Mouse (Mus musculus) kidney, embryonic 14.5 days (tissue): ENCODE data around the gene Phykpl. TPM values are rescaled to one million over a fixed set of nuclear protein-coding genes. Genes with fewer than 3 reads are reported as not detected.
"Not testable (repeated sequence)": the region's sequence is repeated elsewhere in the genome, so short reads cannot be mapped to it uniquely, and the experiment has no call there.

Experiments used
- ATAC-seq: fragments of 200-750 bp; cut with Nextera tagmentation; 2 replicates; pipeline ENCODE4 v1.8.0; 2017; ENCODE audit warnings: moderate number of reproducible peaks, mild to moderate bottlenecking, moderate TSS enrichment, moderate library complexity; ENCODE audit not compliant: low FRiP score, low TSS enrichment
- H3K27ac ChIP-seq: fragments of 300-500 bp; sonication (generic); 2 replicates; pipeline ENCODE4 v1.5.1; 2014; ENCODE audit warnings: low read depth, mild to moderate bottlenecking, low read length, moderate library complexity, mixed read lengths
- H3K27me3 ChIP-seq: fragments of 300-500 bp; sonication (generic); 2 replicates; pipeline ENCODE4 v1.6.1; 2014; ENCODE audit warnings: mild to moderate bottlenecking, low read length; ENCODE audit not compliant: control insufficient read depth, insufficient read depth
- H3K36me3 ChIP-seq: fragments of 300-500 bp; sonication (generic); 2 replicates; pipeline ENCODE4 v1.6.1; 2014; ENCODE audit warnings: low read length, mixed read lengths; ENCODE audit not compliant: control insufficient read depth, insufficient read depth
- H3K4me1 ChIP-seq: fragments of 300-500 bp; sonication (generic); 2 replicates; pipeline ENCODE4 v1.6.1; 2014; ENCODE audit warnings: low read length, mixed read lengths; ENCODE audit not compliant: control insufficient read depth, insufficient read depth
- H3K4me2 ChIP-seq: fragments of 300-500 bp; sonication (generic); replicated peaks from 2 replicates; pipeline ENCODE4 v1.6.1; 2014; ENCODE audit warnings: low read depth, mild to moderate bottlenecking, low read length
- H3K4me3 ChIP-seq: fragments of 300-500 bp; sonication (generic); 2 replicates; pipeline ENCODE4 v1.5.1; 2014; ENCODE audit warnings: mild to moderate bottlenecking, low read length
- H3K9ac ChIP-seq: fragments of 300-500 bp; sonication (generic); 2 replicates; pipeline ENCODE4 v1.6.1; 2014; ENCODE audit warnings: low read depth, mild to moderate bottlenecking, low read length, moderate library complexity
- H3K9me3 ChIP-seq: fragments of 300-500 bp; sonication (generic); 2 replicates; pipeline ENCODE4 v1.6.1; 2016; ENCODE audit warnings: low read length; ENCODE audit not compliant: control insufficient read depth
- WGBS: fragments of 180-500 bp; shearing (Covaris S2); extraction: QIAGEN DNeasy Blood & Tissue Kit; methylation state at CpG from one replicate; pipeline ENCODE4 v1.1.7; 2014; 5-methylcytosine and 5-hydroxymethylcytosine counted together
- polyA plus RNA-seq: library from polyadenylated mRNA; unstranded; fragments of >200 nt; fragmentation: Nextera tagmentation; extraction: Ambion mirVana; gene quantifications from 2 replicates; pipeline ENCODE4 v1.2.1, GENCODE M21; 2014

Phykpl gene
- polyA plus RNA-seq, 1 experiment from 2014 or later = 23.2 TPM

DNA sequence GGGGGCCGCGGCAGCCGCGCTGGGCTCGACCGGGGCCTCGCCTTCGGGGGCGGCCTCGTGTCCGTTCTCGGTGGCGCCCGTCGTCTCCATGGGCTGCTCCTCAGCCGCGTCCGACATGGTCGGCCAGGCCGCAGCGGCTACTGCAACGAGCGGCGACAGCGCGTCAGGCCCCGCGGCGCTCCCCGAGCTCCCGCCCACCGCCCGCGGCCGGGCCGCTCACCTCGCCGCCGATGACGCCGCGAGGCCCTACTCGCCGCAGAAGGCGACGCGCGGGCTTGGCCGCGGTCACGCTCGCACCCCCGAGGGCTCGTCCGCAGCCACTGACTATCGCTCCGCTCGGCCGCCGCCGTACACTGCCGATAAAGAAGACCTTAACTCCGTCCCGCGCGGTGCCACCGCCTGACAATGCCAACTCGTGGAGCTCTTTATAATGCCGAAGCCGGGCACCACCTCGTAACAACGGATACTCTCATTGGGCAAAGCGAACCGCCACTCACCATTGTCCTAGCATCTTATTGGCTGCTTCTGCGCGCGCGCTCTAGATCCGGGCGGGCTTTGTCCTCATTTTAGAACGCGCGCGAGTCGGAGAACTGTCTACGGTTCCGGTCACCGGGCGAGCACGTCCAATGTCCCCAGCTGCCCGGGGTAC is 22.0 kb downstream of the Phykpl start, which contains the start of gene Hnrnpab:
Gene Hnrnpab, minus strand, starts transcription at position 401 of the 649 bp plus-strand sequence.
- under 1% methylated on average over 91 of the region's 91 CpGs for WGBS
- peaks cover 41% of the 10 kb centered on the region for H3K36me3 ChIP-seq
- peaks cover 17% of the 10 kb centered on the region for H3K4me1 ChIP-seq
- H3K9ac ChIP-seq = peak within 1 kb of the TSS; percentile 95
- peak within 1 kb of the TSS; percentile 97 for H3K4me3 ChIP-seq
- H3K9me3 ChIP-seq = no peaks in the 10 kb centered on the region
- ATAC-seq = peak; percentile 95
- H3K27me3 ChIP-seq = no peaks in the 10 kb centered on the region
- peak within 1 kb of the TSS; percentile 87 for H3K4me2 ChIP-seq
- peak within 1 kb of the TSS; percentile 97 for H3K27ac ChIP-seq

DNA sequence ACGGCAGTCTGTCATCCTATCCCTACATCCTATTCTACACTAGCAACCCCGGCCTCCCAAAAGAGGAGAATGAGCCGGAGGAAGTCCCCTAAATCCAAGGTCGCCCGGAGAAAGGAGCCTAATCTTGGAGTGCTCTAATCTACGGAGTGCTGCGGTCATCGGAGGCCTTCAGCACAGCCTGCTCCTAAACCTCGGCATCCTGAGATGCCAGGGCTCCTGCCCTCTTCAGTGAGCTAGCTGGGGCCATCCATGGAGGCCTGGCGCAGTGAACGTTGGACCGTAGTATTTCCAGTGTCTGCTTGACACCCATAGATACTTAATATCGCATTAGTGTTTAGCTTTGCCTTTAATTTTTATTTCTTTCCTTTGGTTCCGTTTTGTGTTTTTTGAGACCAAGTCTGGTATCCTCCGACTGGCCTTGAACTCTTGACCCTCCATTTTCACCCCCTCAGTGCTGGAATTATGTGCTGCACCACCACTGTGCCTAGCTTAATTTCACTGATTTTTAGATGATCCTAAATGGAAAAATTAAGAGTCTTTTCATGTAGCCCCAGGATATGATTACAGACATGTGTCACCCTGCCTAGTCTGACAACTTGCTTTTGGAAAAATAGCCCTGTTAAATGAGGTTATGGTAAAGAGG is 22.7 kb downstream of the Phykpl start:
- Histone ChIP-seq H3K4me3 (peak overlapping the region; percentile 97), H3K36me3 (peaks cover 34% of the 10 kb centered on the region), H3K27ac (peak overlapping the region; percentile 89), H3K9ac (peak overlapping the region; percentile 70), H3K9me3 (no peaks in the 10 kb centered on the region), H3K27me3 (no peaks in the 10 kb centered on the region), H3K4me1 (peaks cover 14% of the 10 kb centered on the region), H3K4me2 (peak overlapping the region; percentile 66)
- peak; percentile 43; the same call in 1 of the 2 replicates for ATAC-seq
- 6% methylated on average over 15 of the region's 15 CpGs for WGBS

DNA sequence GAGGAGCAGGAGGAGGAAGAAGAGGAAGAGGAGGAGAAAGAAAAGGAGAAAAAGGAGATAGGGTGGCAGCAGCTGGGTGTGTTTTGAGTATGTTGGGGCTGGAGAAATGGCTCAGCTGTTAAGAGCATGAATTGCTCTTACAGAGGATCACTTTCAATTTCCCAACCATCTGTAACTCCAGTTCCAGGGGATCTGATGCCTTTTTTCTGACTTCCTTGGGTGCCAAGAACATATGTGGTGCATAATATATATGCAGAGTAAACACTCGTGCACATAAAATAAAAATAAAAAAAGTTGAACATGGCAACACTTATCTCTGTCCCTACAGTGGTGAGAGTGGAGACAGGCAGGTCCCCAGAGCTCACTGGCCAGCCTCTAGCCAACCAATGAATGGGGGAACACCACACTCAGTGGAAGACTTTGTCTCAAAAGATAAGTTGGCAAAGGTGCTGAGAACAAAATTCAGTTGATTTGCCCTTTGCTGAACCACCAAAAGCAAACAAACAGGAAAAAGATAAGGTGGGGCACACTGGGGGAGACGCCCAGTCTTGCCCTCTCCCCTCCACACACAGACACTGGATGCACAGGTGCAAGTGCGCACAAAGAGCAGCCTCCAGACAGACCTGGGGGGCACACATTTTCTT is 24.8 kb downstream of the Phykpl start:
- peaks cover 7% of the 10 kb centered on the region for H3K4me1 ChIP-seq
- ATAC-seq = no peak
- peaks cover 12% of the 10 kb centered on the region for H3K36me3 ChIP-seq
- WGBS = 80% methylated on average over 3 of the region's 3 CpGs
- H3K9me3 ChIP-seq = no peaks in the 10 kb centered on the region
- H3K27ac ChIP-seq = no peak overlapping the region
- no peaks in the 10 kb centered on the region for H3K27me3 ChIP-seq
- no peak overlapping the region for H3K4me3 ChIP-seq
- no peak overlapping the region for H3K9ac ChIP-seq
- no peak overlapping the region for H3K4me2 ChIP-seq

DNA sequence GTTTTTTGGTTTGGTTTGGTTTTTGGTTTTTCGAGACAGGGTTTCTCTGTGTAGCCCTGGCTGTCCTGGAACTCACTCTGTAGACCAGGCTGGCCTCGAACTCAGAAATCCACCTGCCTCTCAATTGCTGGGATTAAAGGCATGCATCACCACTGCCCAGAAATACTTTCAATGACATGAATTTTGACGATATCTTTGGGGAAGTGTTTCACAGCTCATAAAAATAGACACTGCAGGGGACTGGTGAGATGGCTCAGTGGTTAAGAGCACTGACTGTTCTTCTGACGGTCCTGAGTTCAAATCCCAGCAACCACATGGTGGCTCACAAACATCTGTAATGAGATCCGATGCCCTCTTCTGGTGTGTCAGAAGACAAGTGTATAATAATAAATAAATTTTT is 25.4 kb downstream of the Phykpl start:
- not testable (repeated sequence) for H3K27me3 ChIP-seq, H3K4me1 ChIP-seq, ATAC-seq, H3K27ac ChIP-seq, H3K9me3 ChIP-seq, H3K36me3 ChIP-seq, H3K9ac ChIP-seq, H3K4me3 ChIP-seq, H3K4me2 ChIP-seq
- WGBS = 84% methylated on average over 5 of the region's 5 CpGs

DNA sequence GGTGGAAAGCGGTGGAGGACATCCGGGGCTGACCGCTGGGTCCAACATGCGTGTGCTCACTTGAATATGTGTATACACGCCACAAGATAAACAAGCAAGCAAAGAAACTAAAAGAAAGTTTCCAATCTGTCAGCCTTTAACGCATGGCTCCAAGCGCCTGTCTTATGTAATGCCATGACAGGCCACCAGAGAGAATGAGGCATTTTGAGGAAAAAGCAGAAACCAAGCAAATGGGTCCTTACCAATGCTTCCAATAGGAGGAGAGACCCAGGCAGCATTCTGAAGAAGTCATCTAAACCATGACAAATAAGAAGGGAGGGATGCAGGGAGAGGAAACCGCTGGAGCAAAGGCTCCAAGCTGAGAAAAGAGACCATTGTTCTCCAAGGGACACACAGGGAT is 29.7 kb downstream of the Phykpl start:
- Histone ChIP-seq H3K4me1 (peaks cover 6% of the 10 kb centered on the region), H3K9ac (no peak overlapping the region), H3K9me3 (no peaks in the 10 kb centered on the region), H3K4me3 (no peak overlapping the region), H3K27me3 (no peaks in the 10 kb centered on the region), H3K4me2 (no peak overlapping the region), H3K36me3 (no peaks in the 10 kb centered on the region), H3K27ac (no peak overlapping the region)
- 83% methylated on average over 8 of the region's 8 CpGs for WGBS
- no peak for ATAC-seq

DNA sequence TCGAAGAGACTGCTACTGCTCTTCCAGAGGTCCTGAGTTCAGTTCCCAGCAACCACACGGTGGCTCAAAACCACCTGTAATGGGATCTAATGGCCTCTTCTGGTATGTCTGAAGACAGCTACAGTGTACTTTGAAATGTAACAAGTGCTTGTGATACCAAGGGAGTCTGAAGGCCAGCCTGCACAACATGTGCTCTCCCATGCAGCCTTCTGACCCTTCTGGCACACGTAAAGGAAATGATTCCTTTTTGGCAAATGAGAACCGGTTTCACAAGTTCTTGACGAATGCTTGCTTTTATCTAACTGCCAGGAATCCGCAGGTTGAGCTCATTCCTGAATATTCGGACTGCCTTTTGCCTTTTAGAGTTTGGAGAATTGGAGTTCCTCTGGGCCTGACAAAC is 30.6 kb downstream of the Phykpl start:
- 34% methylated on average over 7 of the region's 7 CpGs for WGBS
- no peaks in the 10 kb centered on the region for H3K36me3 ChIP-seq
- H3K27ac ChIP-seq = peak overlapping the region; percentile 86
- H3K27me3 ChIP-seq = no peaks in the 10 kb centered on the region
- H3K4me1 ChIP-seq = peaks cover 6% of the 10 kb centered on the region
- H3K9ac ChIP-seq = peak overlapping the region; percentile 65
- H3K4me3 ChIP-seq = peak overlapping the region; percentile 33
- peak overlapping the region; percentile 68 for H3K4me2 ChIP-seq
- no peak for ATAC-seq
- no peaks in the 10 kb centered on the region for H3K9me3 ChIP-seq

DNA sequence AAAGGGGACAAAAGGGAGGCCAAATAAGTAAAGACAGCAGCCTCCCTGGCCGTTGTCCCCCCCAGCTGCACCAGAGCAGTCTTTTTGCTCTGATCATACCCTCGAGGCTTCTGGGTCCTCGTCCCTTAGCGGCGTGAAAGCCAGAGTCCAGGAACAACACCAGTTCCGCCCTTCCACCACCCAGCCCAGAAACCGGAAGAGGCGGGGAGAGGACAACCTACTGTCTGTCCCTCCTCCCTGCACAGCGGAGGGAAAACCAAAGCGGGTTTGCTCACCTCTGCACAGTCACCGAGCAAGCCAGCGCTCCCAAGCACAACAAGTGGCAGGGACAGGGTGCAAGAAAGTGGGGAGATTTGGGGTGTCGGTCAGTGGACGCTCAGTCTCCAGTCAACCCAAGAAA is 31.0 kb downstream of the Phykpl start:
- Histone ChIP-seq H3K36me3 (no peaks in the 10 kb centered on the region), H3K4me2 (peak overlapping the region; percentile 68), H3K27me3 (no peaks in the 10 kb centered on the region), H3K9ac (peak overlapping the region; percentile 65), H3K27ac (peak overlapping the region; percentile 86), H3K4me3 (peak overlapping the region; percentile 33), H3K4me1 (peaks cover 10% of the 10 kb centered on the region), H3K9me3 (no peaks in the 10 kb centered on the region)
- WGBS = 1% methylated on average over 14 of the region's 14 CpGs
- ATAC-seq = peak; percentile 64; the same call in 1 of the 2 replicates

DNA sequence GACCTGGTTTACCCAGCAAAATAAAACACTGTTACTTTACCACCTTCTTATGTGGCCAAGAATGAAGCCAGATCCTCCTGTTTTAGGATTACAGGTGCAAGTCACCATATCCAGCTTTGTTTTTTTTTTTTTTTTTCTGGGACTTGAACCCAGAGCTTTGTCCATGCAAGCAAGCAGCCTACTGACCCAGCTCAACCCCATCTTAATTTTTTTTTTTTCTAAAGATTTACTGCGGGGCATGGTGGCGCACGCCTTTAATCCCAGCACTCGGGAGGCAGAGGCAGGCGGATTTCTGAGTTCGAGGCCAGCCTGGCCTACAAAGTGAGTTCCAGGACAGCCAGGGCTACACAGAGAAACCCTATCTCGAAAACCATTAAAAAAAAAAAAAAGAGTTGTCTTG is 31.6 kb downstream of the Phykpl start:
- 93% methylated on average over 7 of the region's 7 CpGs for WGBS
- not testable (repeated sequence) for H3K4me3 ChIP-seq

DNA sequence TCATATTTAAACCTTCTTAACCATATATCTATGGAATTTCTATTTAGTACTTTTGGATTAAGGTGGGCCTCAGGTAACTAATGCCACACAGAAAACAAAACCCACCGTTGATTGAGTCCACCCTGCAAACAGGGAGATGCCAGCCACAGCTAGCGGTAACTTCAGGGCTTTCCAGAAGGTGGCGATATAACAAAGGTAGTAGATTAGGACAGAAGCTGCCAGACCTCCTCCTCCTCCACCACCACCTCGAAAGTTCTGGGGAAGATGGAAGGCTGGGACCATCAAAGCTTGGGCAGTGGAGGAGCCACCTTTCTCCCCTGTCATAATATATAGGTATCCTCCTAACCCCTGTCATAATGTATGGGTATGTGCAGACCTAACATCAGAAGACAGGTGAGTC is 33.1 kb downstream of the Phykpl start:
- Histone ChIP-seq H3K27ac (no peak overlapping the region), H3K4me2 (no peak overlapping the region), H3K9me3 (no peaks in the 10 kb centered on the region), H3K36me3 (peaks cover 7% of the 10 kb centered on the region), H3K27me3 (no peaks in the 10 kb centered on the region), H3K9ac (no peak overlapping the region), H3K4me3 (no peak overlapping the region), H3K4me1 (peaks cover 16% of the 10 kb centered on the region)
- whole genome bisulfite sequencing = 2% methylated on average over 4 of the region's 4 CpGs
- ATAC-seq = no peak

More for the DNA sequence above, 31.6 kb downstream of the Phykpl start:
- H3K27ac ChIP-seq, H3K27me3 ChIP-seq, ATAC-seq, H3K9me3 ChIP-seq, H3K36me3 ChIP-seq, H3K9ac ChIP-seq: not testable (repeated sequence)
- Histone ChIP-seq H3K4me2 (peak overlapping the region; percentile 68), H3K4me1 (peaks cover 15% of the 10 kb centered on the region)
